Mouse (Mus musculus) forebrain, embryonic 11.5 days (tissue): Measurements from ENCODE around the gene Phc1. TPM values are rescaled to one million over a fixed set of nuclear protein-coding genes. Genes with fewer than 3 reads are reported as not detected.

Experiments used
- ATAC-seq: fragments of 200-750 bp; cut with Nextera tagmentation; replicated peaks from 2 replicates; pipeline ENCODE4 v1.8.0; 2017; ENCODE audit warnings: moderate TSS enrichment; ENCODE audit not compliant: low FRiP score
- DNase-seq: peaks from one replicate; pipeline ENCODE4 v3.0.0-alpha.2; 2017; ENCODE audit warnings: low spot score
- H3K27ac ChIP-seq: fragments of 300-500 bp; sonication (generic); 2 replicates; pipeline ENCODE4 v1.5.1; 2014; ENCODE audit warnings: low read depth, low read length
- H3K27me3 ChIP-seq: fragments of 300-500 bp; sonication (generic); 2 replicates; pipeline ENCODE4 v1.6.1; 2014; ENCODE audit warnings: mild to moderate bottlenecking, low read length, mixed read lengths; ENCODE audit not compliant: control insufficient read depth, insufficient read depth
- H3K36me3 ChIP-seq: fragments of 300-500 bp; sonication (generic); 2 replicates; pipeline ENCODE4 v1.6.1; 2014; ENCODE audit warnings: mild to moderate bottlenecking, low read length, moderate library complexity, mixed read lengths; ENCODE audit not compliant: control insufficient read depth, insufficient read depth
- H3K4me1 ChIP-seq: fragments of 300-500 bp; sonication (generic); replicated peaks from 2 replicates; pipeline ENCODE4 v1.6.1; 2014; ENCODE audit warnings: low read length, mixed read lengths; ENCODE audit not compliant: control insufficient read depth, insufficient read depth
- H3K4me2 ChIP-seq: fragments of 300-500 bp; sonication (generic); 2 replicates; pipeline ENCODE4 v1.6.1; 2014; ENCODE audit warnings: low read depth, mild to moderate bottlenecking, low read length, moderate library complexity, mixed read lengths; ENCODE audit not compliant: severe bottlenecking
- H3K4me3 ChIP-seq: fragments of 300-500 bp; sonication (generic); 2 replicates; pipeline ENCODE4 v1.5.1; 2014; ENCODE audit warnings: low read depth, low read length
- H3K9ac ChIP-seq: fragments of 300-500 bp; sonication (generic); 2 replicates; pipeline ENCODE4 v1.6.1; 2014; ENCODE audit warnings: low read length
- H3K9me3 ChIP-seq: fragments of 300-500 bp; sonication (generic); 2 replicates; pipeline ENCODE4 v1.6.1; 2016; ENCODE audit warnings: low read length, mixed read lengths; ENCODE audit not compliant: control insufficient read depth
- WGBS: fragments of 180-500 bp; shearing (Covaris S2); extraction: QIAGEN DNeasy Blood & Tissue Kit; methylation state at CpG from one replicate; pipeline ENCODE4 v1.1.7; 2014; 5-methylcytosine and 5-hydroxymethylcytosine counted together
- polyA plus RNA-seq: library from polyadenylated mRNA; unstranded; fragments of >200 nt; fragmentation: Nextera tagmentation; extraction: Ambion mirVana; gene quantifications from 2 replicates; pipeline ENCODE4 v1.2.1, GENCODE M21; 2014

Phc1 gene
- polyA plus RNA-seq, 1 experiment from 2014 or later, result 41.1 TPM

DNA sequence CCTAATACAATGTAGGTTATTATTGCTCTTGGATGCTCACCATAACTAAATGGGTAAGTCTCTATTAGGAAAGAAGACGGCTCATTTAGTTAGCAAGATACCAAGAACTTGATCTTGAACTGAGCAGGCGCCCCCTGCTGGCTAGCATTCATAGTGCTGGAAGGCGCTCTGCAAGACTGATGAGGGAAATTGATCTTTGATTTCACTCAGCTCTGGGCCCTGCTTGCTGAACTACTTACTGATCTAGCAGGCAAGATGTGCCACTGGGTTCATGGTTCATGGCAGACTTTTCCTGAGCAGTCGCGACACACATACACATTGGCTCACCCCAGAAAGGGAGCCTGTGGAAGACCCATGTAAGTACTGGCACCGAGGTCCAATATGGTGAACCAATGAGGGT lies 36.0 kb downstream of the Phc1 start:
- Histone ChIP-seq H3K4me2 (no peak overlapping the region), H3K36me3 (no peaks in the 10 kb centered on the region), H3K9me3 (no peaks in the 10 kb centered on the region), H3K4me3 (no peak overlapping the region), H3K4me1 (0 out of 2 replicates have a peak, but pooled peaks cover under 1% of the 10 kb centered on the region), H3K27ac (no peak overlapping the region), H3K9ac (no peak overlapping the region), H3K27me3 (no peaks in the 10 kb centered on the region)
- peak; percentile 89 for DNase-seq
- ATAC-seq, result no peak
- whole genome bisulfite sequencing, result 34% methylated on average over 6 of the region's 6 CpGs

- Histone ChIP-seq H3K4me2 (no peak overlapping the region), H3K27me3 (no peaks in the 10 kb centered on the region), H3K9ac (no peak overlapping the region), H3K4me3 (no peak overlapping the region), H3K27ac (no peak overlapping the region), H3K9me3 (no peaks in the 10 kb centered on the region), H3K36me3 (no peaks in the 10 kb centered on the region), H3K4me1 (no peaks in the 10 kb centered on the region)
- DNase-seq (no peak), ATAC-seq (no peak)
- 81% methylated on average over 9 of the region's 9 CpGs for WGBS
Measured at GRCm38 (mm10) chr6:122303526-122303925, 36.8 kb downstream of the Phc1 start.

- H3K27me3 ChIP-seq, result no peaks in the 10 kb centered on the region
- H3K4me2 ChIP-seq, result no peak overlapping the region
- H3K36me3 ChIP-seq, result no peaks in the 10 kb centered on the region
- DNase-seq (no peak), ATAC-seq (no peak)
- H3K27ac ChIP-seq, result no peak overlapping the region
- H3K4me3 ChIP-seq, result no peak overlapping the region
- no peaks in the 10 kb centered on the region for H3K9me3 ChIP-seq
- H3K9ac ChIP-seq, result no peak overlapping the region
- WGBS, result 87% methylated on average over 4 of the region's 4 CpGs
- H3K4me1 ChIP-seq, result no peaks in the 10 kb centered on the region
Measured at GRCm38 (mm10) chr6:122302661-122303060, 37.7 kb downstream of the Phc1 start.

DNA sequence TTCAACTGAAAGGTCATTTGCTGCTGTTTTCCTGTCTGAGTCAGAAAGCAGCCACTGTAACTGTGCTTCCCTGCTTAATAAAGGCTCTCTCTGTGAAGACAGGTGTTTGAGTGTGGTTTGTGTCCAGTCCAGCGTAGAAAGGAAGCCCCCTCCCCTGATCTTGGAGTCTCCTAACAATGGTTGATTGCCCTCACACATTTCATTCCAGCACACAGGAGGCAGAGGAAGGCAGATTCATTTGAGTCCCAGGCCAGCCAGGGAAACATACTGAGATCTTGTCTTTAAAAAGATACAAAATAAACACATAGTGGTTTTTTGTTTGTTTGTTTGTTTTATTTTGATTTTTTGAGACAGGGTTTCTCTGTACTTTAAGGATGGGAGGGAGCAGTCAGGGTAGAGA lies 38.2 kb downstream of the Phc1 start:
- H3K36me3 ChIP-seq, result no peaks in the 10 kb centered on the region
- no peak overlapping the region for H3K4me2 ChIP-seq
- H3K9me3 ChIP-seq, result no peaks in the 10 kb centered on the region
- no peak overlapping the region for H3K9ac ChIP-seq
- no peaks in the 10 kb centered on the region for H3K4me1 ChIP-seq
- DNase-seq (no peak), ATAC-seq (no peak)
- no peaks in the 10 kb centered on the region for H3K27me3 ChIP-seq
- 71% methylated on average over 1 of the region's 1 CpGs for WGBS
- H3K27ac ChIP-seq, result no peak overlapping the region
- H3K4me3 ChIP-seq, result no peak overlapping the region

- ATAC-seq (no peak), DNase-seq (no peak)
- Histone ChIP-seq H3K27ac (no peak overlapping the region), H3K9me3 (no peaks in the 10 kb centered on the region), H3K4me2 (no peak overlapping the region), H3K4me3 (no peak overlapping the region), H3K36me3 (no peaks in the 10 kb centered on the region), H3K4me1 (no peaks in the 10 kb centered on the region), H3K27me3 (no peaks in the 10 kb centered on the region), H3K9ac (no peak overlapping the region)
- WGBS, result 75% methylated on average over 3 of the region's 3 CpGs
Measured at GRCm38 (mm10) chr6:122299621-122300133, 40.7 kb downstream of the Phc1 start.

- DNase-seq, result no peak
- 54% methylated on average over 4 of the region's 4 CpGs for WGBS
- ATAC-seq, result peak; percentile 16; the same call in 1 of the 2 replicates
- H3K4me2 ChIP-seq, result no peak overlapping the region; the same call in 1 of the 2 replicates
- H3K4me3 ChIP-seq, result no peak overlapping the region
- H3K27ac ChIP-seq, result no peak overlapping the region
- H3K4me1 ChIP-seq, result no peaks in the 10 kb centered on the region
- no peaks in the 10 kb centered on the region for H3K27me3 ChIP-seq
- no peak overlapping the region for H3K9ac ChIP-seq
- no peaks in the 10 kb centered on the region for H3K36me3 ChIP-seq
- no peaks in the 10 kb centered on the region for H3K9me3 ChIP-seq
Measured at GRCm38 (mm10) chr6:122298223-122298609, 42.1 kb downstream of the Phc1 start.

DNA sequence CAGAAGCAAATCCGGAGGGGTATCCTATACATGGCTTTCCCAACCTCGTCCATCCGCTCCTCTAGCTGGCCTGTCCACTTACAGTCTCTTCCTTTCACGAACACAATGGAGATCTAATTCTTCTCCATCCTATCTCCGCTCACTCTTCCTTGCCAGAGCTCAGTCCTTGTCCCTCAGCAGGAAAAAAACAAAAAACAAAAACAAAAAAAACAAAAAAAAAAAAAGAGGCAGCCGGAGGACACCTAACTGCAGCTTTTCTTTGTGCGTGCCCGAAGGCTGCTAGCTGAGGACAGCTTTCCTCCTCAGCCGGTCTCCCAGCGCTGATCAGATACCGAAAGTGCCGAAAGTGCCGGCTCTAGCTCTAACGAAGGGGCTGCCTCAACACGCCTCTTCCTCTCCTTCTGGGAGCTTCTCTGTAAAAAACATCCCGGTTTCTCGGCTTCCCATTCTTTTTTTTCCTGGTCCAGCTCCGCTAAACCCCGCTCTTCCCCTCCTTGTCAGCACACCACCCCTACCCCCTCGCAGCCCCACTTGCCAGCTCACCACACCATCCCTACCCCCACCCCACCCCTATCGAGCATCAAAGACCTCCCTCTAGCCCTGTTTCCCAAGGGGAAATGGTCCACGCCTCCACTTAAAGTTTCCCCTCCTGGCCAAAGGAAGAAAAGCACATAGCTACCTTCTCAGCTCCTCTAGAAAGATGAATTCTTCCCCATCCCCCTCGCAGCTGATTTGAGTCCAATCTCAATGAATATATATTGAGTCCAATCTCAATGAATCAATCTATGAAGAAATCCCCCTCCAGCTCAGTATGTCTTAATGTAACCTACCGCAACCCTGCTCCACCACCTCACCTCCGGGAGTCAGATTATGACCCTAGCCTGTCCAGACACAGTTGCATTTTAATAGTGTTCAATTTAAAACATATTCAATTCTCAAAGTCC lies 42.8 kb downstream of the Phc1 start:
- ATAC-seq, result peak; percentile 77
- H3K9ac ChIP-seq, result peak overlapping the region; percentile 74
- 6% methylated on average over 25 of the region's 25 CpGs for WGBS
- H3K4me2 ChIP-seq, result peak overlapping the region; percentile 66
- DNase-seq, result peak; percentile 75
- H3K36me3 ChIP-seq, result no peaks in the 10 kb centered on the region
- H3K27me3 ChIP-seq, result no peaks in the 10 kb centered on the region
- H3K4me3 ChIP-seq, result peak overlapping the region; percentile 41
- H3K4me1 ChIP-seq, result no peaks in the 10 kb centered on the region
- no peaks in the 10 kb centered on the region for H3K9me3 ChIP-seq
- H3K27ac ChIP-seq, result peak overlapping the region; percentile 34; the same call in 1 of the 2 replicates

DNA sequence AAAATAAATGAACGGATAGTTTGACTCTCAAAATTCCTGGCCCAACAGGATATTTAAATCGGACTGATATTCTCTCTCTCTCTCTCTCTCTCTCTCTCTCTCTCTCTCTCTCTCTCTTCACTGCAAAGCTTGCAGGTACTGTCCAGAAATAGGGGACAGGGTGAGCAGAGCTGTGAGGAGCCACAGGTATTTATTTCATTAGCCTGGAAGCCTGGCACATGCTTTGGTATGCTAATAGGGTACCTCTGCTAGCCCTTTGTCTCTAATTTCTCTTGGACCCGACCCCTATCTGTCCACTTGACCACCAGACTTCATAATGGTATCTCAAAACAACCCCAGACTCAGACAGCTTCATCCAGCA lies 43.5 kb downstream of the Phc1 start:
- Histone ChIP-seq H3K4me1 (no peaks in the 10 kb centered on the region), H3K4me3 (peak overlapping the region; percentile 41), H3K9ac (peak overlapping the region; percentile 74), H3K4me2 (peak overlapping the region; percentile 66), H3K27ac (no peak overlapping the region), H3K36me3 (no peaks in the 10 kb centered on the region), H3K9me3 (no peaks in the 10 kb centered on the region), H3K27me3 (no peaks in the 10 kb centered on the region)
- ATAC-seq, result peak; percentile 45
- no peak for DNase-seq
- WGBS, result 38% methylated on average over 3 of the region's 3 CpGs
